8 mouse cellular contexts compared by ENCODE assay signal in the genomic region with DNA sequence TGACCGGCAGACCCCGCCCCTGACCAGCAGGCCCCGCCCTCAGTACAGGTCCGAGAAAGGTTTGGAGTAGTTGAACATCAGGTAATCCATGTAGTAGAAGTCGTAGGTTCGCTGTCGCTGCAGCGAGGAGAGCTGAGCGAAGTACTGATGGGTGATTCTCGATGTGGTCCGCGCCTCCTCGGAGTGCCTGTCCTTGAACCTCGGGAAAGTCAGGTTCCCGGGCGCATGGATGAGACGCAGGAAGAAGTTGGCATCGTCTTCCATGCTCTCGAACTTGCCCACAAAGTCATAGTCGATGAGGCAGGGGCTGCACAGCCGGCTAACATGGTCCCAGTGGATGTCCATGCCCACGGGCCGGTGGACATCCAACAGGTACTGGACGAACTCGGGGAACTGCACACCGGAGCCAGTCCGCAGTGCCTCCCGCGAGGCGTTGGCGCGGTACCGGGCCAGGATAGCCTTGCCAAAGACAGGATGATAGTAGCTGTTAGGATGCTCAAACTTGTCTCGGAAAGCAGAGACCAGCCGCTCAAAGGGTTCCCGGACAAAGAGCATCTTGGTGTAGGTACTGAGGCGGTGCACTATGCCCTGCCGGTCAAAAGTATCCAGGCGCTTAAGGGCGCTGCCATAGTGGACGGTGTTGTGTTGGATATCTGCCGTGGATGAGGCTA. TPM values are rescaled to one million over a fixed set of nuclear protein-coding genes. Genes with fewer than 3 reads are reported as not detected.
DNase-seq lines count a peak whose midpoint lies in the region; ATAC-seq and TF ChIP-seq lines count a peak whose summit lies in the region.

No protein-coding gene starts in this region.

- H3K36me3 ChIP-seq in forebrain, embryonic 10.5 days (replicated peaks): no peaks in the 10 kb centered on the region
- H3K36me3 ChIP-seq in intestine, embryonic 14.5 days (ENCODE audit: control insufficient read depth, insufficient read depth, low read length): no peaks in the 10 kb centered on the region
- no peaks in the 10 kb centered on the region for H3K36me3 ChIP-seq in neural tube, embryonic 12.5 days

- peaks cover 51% of the 10 kb centered on the region for H3K27me3 ChIP-seq in forebrain, embryonic 10.5 days (ENCODE audit: poor library complexity, severe bottlenecking)
- H3K27me3 ChIP-seq in intestine, embryonic 14.5 days (replicated peaks; ENCODE audit: control insufficient read depth, insufficient read depth, low read length): peaks cover 31% of the 10 kb centered on the region
- peaks cover 34% of the 10 kb centered on the region for H3K27me3 ChIP-seq in neural tube, embryonic 12.5 days (replicated peaks)

- peak overlapping the region; percentile 49; the same call in 1 of the 2 replicates for H3K4me3 ChIP-seq in layer of hippocampus, adult 2 months
- H3K4me3 ChIP-seq in forebrain, embryonic 10.5 days: peak overlapping the region; percentile 44
- peak overlapping the region; percentile 14; the same call in 1 of the 2 replicates for H3K4me3 ChIP-seq in intestine, embryonic 14.5 days (ENCODE audit: low read depth, low read length)
- H3K4me3 ChIP-seq in neural tube, embryonic 12.5 days: no peak overlapping the region
- H3K4me3 ChIP-seq in gastrocnemius, adult 2 months: no peak overlapping the region

- H3K4me2 ChIP-seq in intestine, embryonic 14.5 days (ENCODE audit: low read length): peak overlapping the region; percentile 42; the same call in 1 of the 2 replicates
- H3K4me2 ChIP-seq in neural tube, embryonic 12.5 days (replicated peaks): peak overlapping the region; percentile 50

- no peak overlapping the region for H3K27ac ChIP-seq in layer of hippocampus, adult 2 months
- no peak overlapping the region for H3K27ac ChIP-seq in forebrain, embryonic 10.5 days
- H3K27ac ChIP-seq in intestine, embryonic 14.5 days (ENCODE audit: low read depth): no peak overlapping the region
- no peak overlapping the region for H3K27ac ChIP-seq in neural tube, embryonic 12.5 days
- H3K27ac ChIP-seq in gastrocnemius, adult 2 months: no peak overlapping the region

- no peak for DNase-seq in layer of hippocampus, adult 2 months (ENCODE audit: low spot score in 2 of 2)
- no peak for DNase-seq in layer of hippocampus, adult 9-10 months (ENCODE audit: low spot score)
- no peak for DNase-seq in forebrain, embryonic 10.5 days (ENCODE audit: extremely low spot score, low spot score)
- peak; percentile 57 for DNase-seq in intestine, embryonic 14.5 days (ENCODE audit: low spot score)
- DNase-seq in thymus, adult 18-20 months: no peak
- no peak for DNase-seq in gastrocnemius, adult 2 months
- no peak for DNase-seq in adrenal gland, postnatal 4 days (ENCODE audit: low spot score in 2 of 2)

- H3K4me1 ChIP-seq in forebrain, embryonic 10.5 days: peaks cover 30% of the 10 kb centered on the region
- H3K4me1 ChIP-seq in intestine, embryonic 14.5 days (replicated peaks; ENCODE audit: control insufficient read depth, insufficient read depth, low read length): no peaks in the 10 kb centered on the region
- peaks cover 6% of the 10 kb centered on the region for H3K4me1 ChIP-seq in neural tube, embryonic 12.5 days

- H3K9ac ChIP-seq in intestine, embryonic 14.5 days (ENCODE audit: low read length): no peak overlapping the region
- H3K9ac ChIP-seq in neural tube, embryonic 12.5 days: no peak overlapping the region

- no peak for TF ChIP-seq CTCF in layer of hippocampus, adult 2 months (conservative IDR thresholded peaks at IDR 0.05)
- TF ChIP-seq CTCF in gastrocnemius, adult 2 months (IDR thresholded peaks at IDR 0.05): no peak

- 9% methylated on average over 42 of the region's 42 CpGs for WGBS in forebrain, embryonic 10.5 days
- WGBS in intestine, embryonic 14.5 days: 14% methylated on average over 42 of the region's 42 CpGs
- WGBS in neural tube, embryonic 12.5 days: 14% methylated on average over 42 of the region's 42 CpGs

- ATAC-seq in intestine, embryonic 14.5 days (replicated peaks; ENCODE audit: low FRiP score, low TSS enrichment, low read depth): no peak
- ATAC-seq in neural tube, embryonic 12.5 days (ENCODE audit: low FRiP score, low read depth): no peak

- intact Hi-C loops in gastrocnemius, adult 2 months (cut with DNase I): loop anchor here (5.0 to 10.0 kb wide), 3 partner anchors 240 to 497 kb away; partner anchors contain the start of gene Pepd

- no peaks in the 10 kb centered on the region for H3K9me3 ChIP-seq in forebrain, embryonic 10.5 days
- no peaks in the 10 kb centered on the region for H3K9me3 ChIP-seq in intestine, embryonic 14.5 days (ENCODE audit: control insufficient read depth, low read length)
- no peaks in the 10 kb centered on the region for H3K9me3 ChIP-seq in neural tube, embryonic 12.5 days

RNA-seq across cellular contexts. Expression of gene Kctd15, which starts 18.7 kb away (rescaled TPM):
- total RNA-seq in layer of hippocampus, adult 2 months (2021): 10 to 100 TPM; 11.2 to 11.5 TPM
- polyA plus RNA-seq in forebrain, embryonic 10.5 days (2016; fragmentation: Nextera tagmentation; extraction: Ambion mirVana): 57.1 and 61.0 TPM in 2 replicates
- polyA plus RNA-seq in intestine, embryonic 14.5 days (2014; fragmentation: Nextera tagmentation; extraction: Ambion mirVana): 10.0 and 14.7 TPM in 2 replicates
- 41.9 and 44.7 TPM in 2 replicates for polyA plus RNA-seq in neural tube, embryonic 12.5 days (2016; fragmentation: Nextera tagmentation; extraction: Ambion mirVana)
- 10 to 100 TPM; 41.4 to 47.1 TPM for total RNA-seq in gastrocnemius, adult 2 months (2021)
- 10 to 100 TPM; 15.6 to 19.9 TPM for total RNA-seq in adrenal gland, postnatal 4 days (2021)

Comparison
In these comparisons a context has a peak if more than half of its experiments do, and no peak if none do; other contexts are left out.
1. H3K4me3 ChIP-seq: peak in layer of hippocampus, adult 2 months (single experiment), forebrain, embryonic 10.5 days (single experiment) and intestine, embryonic 14.5 days (single experiment); none in neural tube, embryonic 12.5 days (single experiment) and gastrocnemius, adult 2 months (single experiment).